Mouse (Mus musculus): ENCODE data around the gene Frat1. TPM values are rescaled to one million over a fixed set of nuclear protein-coding genes. Genes with fewer than 3 reads are reported as not detected.
A peak's percentile ranks its signal among the peaks of the same experiment; 100 is the strongest.

Frat1 gene
- polyA plus RNA-seq, 1 experiment: 25.1 TPM

DNA sequence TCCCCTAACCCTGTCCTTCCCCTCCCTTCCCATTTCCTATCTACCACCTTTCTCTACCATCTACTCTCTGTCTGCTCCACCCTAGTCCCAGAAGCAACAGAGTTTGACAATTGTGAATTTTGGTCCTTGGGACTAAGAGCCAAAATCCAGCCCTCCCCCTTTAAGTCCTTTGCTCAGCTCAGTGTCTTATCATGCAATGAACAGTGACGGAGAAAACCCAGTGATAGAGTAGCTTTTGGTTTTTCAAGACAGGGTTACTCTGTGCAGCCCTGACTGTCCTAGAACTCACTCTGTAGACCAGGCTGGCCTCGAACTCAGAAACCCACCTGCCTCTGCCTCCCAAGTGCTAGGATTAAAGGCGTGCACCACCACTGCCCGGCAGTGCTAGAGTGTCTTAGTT, 16.4 kb upstream of the Frat1 start:
- no peaks in the 10 kb centered on the region for H3K27me3 ChIP-seq (replicated peaks)
- no peak overlapping the region for H3K4me3 ChIP-seq (replicated peaks)
- peaks cover 8% of the 10 kb centered on the region for H3K9me3 ChIP-seq
- H3K4me1 ChIP-seq: peaks cover 83% of the 10 kb centered on the region
- TF ChIP-seq FLI1 (IDR thresholded peaks at IDR 0.05; ENCODE audit: low read length) (no peak), GATA1 (IDR thresholded peaks at IDR 0.05; ENCODE audit: borderline replicate concordance, low read length) (no peak)
- peaks cover 6% of the 10 kb centered on the region for H3K36me3 ChIP-seq (replicated peaks; ENCODE audit: low read length)

DNA sequence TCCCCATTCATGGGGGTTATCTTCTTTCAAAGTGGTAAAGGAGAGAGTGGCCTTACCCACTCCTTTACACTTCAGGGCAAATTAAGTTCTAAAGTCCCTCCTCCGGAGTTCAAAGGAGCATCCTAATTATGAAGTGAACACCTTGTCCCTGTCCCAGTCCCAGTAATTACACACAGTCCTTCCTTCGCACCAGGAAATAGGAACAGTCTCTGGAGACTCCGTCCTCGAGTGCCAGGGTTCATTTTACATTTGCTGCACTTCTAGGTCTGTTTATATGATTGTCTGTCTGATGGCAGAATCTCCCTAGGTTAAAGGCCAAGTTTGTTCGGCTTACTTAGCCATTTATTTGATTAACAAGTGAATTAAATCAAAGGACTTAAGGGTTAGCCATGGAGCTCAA, 13.4 kb upstream of the Frat1 start:
- Histone ChIP-seq H3K36me3 (replicated peaks; ENCODE audit: low read length) (peaks cover 6% of the 10 kb centered on the region), H3K4me1 (peaks cover 87% of the 10 kb centered on the region), H3K27me3 (replicated peaks) (no peaks in the 10 kb centered on the region), H3K4me3 (replicated peaks) (no peak overlapping the region), H3K9me3 (peaks cover 8% of the 10 kb centered on the region)
- TF ChIP-seq GATA1 (IDR thresholded peaks at IDR 0.05; ENCODE audit: borderline replicate concordance, low read length) (no peak), FLI1 (IDR thresholded peaks at IDR 0.05; ENCODE audit: low read length) (no peak)

DNA sequence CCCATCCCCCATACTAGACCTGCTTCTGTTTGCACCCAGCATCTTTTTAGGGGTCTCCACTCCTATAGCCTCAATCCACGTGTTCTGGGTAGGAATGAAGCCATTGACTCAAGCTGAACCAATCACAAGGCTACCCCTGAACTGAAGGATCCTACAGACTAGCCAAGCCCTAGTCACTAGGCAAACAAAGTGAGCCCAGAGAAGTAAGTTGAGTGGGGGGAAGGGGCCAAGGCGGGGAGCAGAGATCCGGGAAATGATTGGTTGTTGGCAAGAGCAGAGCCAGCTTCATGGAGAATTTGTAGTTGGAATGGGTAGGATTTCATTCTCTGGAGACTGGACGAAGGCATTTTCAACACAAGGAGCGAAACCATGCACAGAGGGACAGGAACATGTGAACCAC, 12.9 kb upstream of the Frat1 start:
- H3K36me3 ChIP-seq (replicated peaks; ENCODE audit: low read length): peaks cover 6% of the 10 kb centered on the region
- peaks cover 8% of the 10 kb centered on the region for H3K9me3 ChIP-seq
- TF ChIP-seq GATA1 (IDR thresholded peaks at IDR 0.05; ENCODE audit: borderline replicate concordance, low read length): no peak
- no peak for TF ChIP-seq FLI1 (IDR thresholded peaks at IDR 0.05; ENCODE audit: low read length)
- H3K27me3 ChIP-seq (replicated peaks): no peaks in the 10 kb centered on the region
- H3K4me3 ChIP-seq (replicated peaks): no peak overlapping the region
- peaks cover 86% of the 10 kb centered on the region for H3K4me1 ChIP-seq

DNA sequence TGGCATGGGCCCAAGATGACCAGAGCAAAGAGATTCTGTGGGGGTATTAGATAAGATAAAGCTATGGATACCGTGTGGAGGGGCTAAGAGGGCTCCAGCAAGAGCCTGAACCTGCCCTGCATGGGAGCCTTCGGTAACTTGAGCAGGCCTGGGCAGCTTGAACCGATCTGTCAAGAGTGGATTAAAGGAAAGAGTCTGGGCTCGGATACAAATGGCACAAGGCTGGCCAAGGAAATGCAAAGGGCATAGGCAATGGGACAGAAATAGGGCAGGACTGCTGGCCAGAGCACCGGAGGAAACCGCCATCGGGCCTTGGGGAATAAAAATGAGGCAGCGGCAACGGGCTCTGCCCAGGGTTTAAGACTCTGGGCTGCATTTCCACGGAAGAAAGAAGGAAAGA, 12.4 kb upstream of the Frat1 start:
- TF ChIP-seq FLI1 (IDR thresholded peaks at IDR 0.05; ENCODE audit: low read length): no peak
- Histone ChIP-seq H3K9me3 (peaks cover 8% of the 10 kb centered on the region), H3K4me3 (replicated peaks) (no peak overlapping the region), H3K4me1 (peaks cover 84% of the 10 kb centered on the region), H3K27me3 (replicated peaks) (no peaks in the 10 kb centered on the region), H3K36me3 (replicated peaks; ENCODE audit: low read length) (peaks cover 6% of the 10 kb centered on the region)

DNA sequence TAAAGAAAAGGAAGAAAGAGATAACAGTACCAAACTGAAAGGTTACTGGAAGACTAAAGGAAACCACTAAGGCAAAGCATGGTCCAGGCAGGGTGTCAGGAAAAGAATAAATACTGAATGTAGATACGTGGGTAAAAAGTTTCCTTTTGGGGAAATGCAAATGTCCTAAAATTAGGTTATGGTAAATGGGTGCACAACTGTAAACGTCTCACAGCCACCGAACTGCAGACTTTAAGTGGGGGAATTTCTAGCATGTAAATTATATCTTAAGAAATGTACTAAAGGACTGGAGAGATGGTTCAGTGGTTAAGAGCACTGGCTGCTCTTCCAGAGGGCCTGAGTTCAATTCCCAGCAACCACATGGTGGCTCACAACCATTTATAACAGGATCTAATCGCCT, 11.0 kb upstream of the Frat1 start:
- Histone ChIP-seq H3K9me3 (peaks cover 5% of the 10 kb centered on the region), H3K36me3 (replicated peaks; ENCODE audit: low read length) (peaks cover 4% of the 10 kb centered on the region), H3K27me3 (replicated peaks) (no peaks in the 10 kb centered on the region), H3K4me3 (replicated peaks) (no peak overlapping the region), H3K4me1 (peaks cover 79% of the 10 kb centered on the region)
- TF ChIP-seq GATA1 (IDR thresholded peaks at IDR 0.05; ENCODE audit: borderline replicate concordance, low read length) (no peak), FLI1 (IDR thresholded peaks at IDR 0.05; ENCODE audit: low read length) (no peak)

DNA sequence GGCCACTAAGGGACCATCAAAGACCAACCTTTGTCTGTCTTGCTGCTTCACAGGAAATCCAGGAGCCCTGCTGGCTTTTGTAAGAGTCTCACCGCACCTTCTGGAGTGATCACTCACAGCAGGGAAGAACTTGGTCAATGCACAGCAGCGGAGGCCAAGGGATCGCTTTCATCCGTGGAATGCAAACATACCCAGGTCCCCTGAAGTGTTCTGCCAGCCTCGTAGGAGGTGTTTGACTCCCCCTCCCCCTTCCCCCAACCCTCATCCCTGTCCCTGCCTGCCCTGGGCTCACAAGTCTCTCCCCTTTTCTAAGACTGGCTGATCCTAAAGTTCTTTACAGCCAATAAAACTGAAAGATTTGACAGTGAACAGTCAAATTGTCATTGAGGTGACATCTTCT, 8.3 kb upstream of the Frat1 start:
- H3K27me3 ChIP-seq (replicated peaks): no peaks in the 10 kb centered on the region
- H3K4me1 ChIP-seq: peaks cover 84% of the 10 kb centered on the region
- H3K36me3 ChIP-seq (replicated peaks; ENCODE audit: low read length): no peaks in the 10 kb centered on the region
- H3K4me3 ChIP-seq (replicated peaks): no peak overlapping the region
- no peaks in the 10 kb centered on the region for H3K9me3 ChIP-seq
- TF ChIP-seq GATA1 (IDR thresholded peaks at IDR 0.05; ENCODE audit: borderline replicate concordance, low read length): no peak
- TF ChIP-seq FLI1 (IDR thresholded peaks at IDR 0.05; ENCODE audit: low read length): no peak

DNA sequence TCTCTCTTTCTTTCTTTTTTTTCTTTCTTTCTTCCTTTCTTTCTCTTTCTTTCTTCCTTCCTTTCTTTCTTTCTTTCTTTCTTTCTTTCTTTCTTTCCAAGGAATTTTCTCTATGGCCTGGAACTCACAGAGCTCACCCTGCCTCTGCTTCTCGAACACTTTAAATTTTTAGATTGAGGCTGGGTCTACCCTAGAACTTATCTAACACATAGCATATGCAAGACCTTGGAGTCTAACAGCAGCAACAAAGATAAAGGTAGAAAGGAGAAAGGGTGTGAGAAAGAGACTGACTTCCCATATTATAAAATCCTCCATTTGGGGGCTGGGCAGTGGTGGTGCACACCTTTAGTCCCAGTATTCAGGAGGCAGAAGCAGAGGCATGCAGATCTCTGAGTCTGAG, 7.2 kb upstream of the Frat1 start:
- Histone ChIP-seq H3K27me3 (replicated peaks) (no peaks in the 10 kb centered on the region), H3K9me3 (no peaks in the 10 kb centered on the region), H3K4me3 (replicated peaks) (no peak overlapping the region), H3K36me3 (replicated peaks; ENCODE audit: low read length) (no peaks in the 10 kb centered on the region), H3K4me1 (peaks cover 74% of the 10 kb centered on the region)
- no peak for TF ChIP-seq FLI1 (IDR thresholded peaks at IDR 0.05; ENCODE audit: low read length)
- TF ChIP-seq GATA1 (IDR thresholded peaks at IDR 0.05; ENCODE audit: borderline replicate concordance, low read length): no peak

DNA sequence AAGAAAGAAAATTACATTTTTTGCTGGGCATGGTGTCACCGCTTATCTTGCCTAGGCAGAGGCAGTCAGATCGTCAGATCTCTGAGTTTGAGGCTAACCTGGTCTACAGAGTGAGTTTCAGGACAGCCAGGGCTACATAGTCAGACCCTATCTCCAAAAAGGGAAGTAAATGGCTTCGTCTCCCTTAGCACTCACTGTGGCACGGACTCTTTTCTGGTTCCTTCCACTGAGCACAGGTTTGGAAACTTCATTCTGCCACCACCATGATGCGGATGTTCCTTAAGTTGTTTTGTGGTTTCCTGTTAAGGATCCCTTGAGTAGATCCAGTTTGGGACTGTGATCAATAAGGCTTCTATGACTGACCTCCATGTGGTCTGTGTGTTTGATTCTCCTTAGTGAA, 4.8 kb upstream of the Frat1 start:
- Histone ChIP-seq H3K36me3 (replicated peaks; ENCODE audit: low read length) (no peaks in the 10 kb centered on the region), H3K27me3 (replicated peaks) (no peaks in the 10 kb centered on the region), H3K9me3 (no peaks in the 10 kb centered on the region), H3K4me1 (peaks cover 55% of the 10 kb centered on the region), H3K4me3 (replicated peaks) (peak overlapping the region; percentile 1)
- TF ChIP-seq FLI1 (IDR thresholded peaks at IDR 0.05; ENCODE audit: low read length): no peak

DNA sequence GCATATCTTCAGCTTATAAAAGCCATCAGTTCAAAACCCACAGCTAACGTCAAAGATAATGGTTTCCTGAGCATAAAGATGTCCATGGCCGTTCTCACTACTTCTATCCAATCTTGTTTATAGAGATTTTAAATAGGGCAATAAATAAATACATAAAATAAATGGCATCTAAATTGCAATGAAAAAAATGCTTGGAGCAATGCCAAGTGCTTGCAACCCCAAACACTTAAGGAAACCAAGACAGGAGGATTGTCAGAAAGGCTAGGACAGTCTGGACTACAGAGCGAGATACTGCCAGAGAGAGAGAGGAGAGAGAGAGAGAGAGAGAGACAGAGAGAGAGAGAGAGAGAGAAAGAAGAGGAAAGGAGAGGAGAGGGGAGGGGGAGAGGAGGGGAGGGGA, 3.2 kb upstream of the Frat1 start:
- no peaks in the 10 kb centered on the region for H3K27me3 ChIP-seq (replicated peaks)
- H3K36me3 ChIP-seq (replicated peaks; ENCODE audit: low read length): peaks cover 2% of the 10 kb centered on the region
- no peaks in the 10 kb centered on the region for H3K9me3 ChIP-seq
- peaks cover 46% of the 10 kb centered on the region for H3K4me1 ChIP-seq
- no peak for TF ChIP-seq FLI1 (IDR thresholded peaks at IDR 0.05; ENCODE audit: low read length)
- no peak for TF ChIP-seq GATA1 (IDR thresholded peaks at IDR 0.05; ENCODE audit: borderline replicate concordance, low read length)
- no peak overlapping the region for H3K4me3 ChIP-seq (replicated peaks)

DNA sequence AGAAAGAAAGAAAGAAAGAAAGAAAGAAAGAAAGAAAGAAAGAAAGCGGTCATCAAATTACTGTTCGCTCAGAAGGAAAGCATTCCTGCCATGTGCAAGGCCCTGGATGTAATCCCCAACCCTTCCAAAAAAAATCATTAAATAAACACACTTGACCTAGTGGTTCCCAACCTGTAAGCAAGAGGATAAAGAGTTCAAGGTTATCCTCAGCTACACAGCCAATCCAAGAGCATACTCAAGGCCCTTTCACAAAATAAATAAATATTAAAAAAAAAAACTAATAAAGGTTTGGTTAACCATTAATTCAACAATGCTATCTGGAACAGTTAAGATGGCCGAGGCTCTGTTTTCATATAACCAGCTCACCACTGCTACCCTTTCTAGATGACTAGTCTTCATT, 829 bp upstream of the Frat1 start:
- H3K4me1 ChIP-seq: peaks cover 59% of the 10 kb centered on the region
- peak overlapping the region; percentile 96 for H3K4me3 ChIP-seq (replicated peaks)
- H3K9me3 ChIP-seq: no peaks in the 10 kb centered on the region
- H3K27me3 ChIP-seq (replicated peaks): no peaks in the 10 kb centered on the region
- peaks cover 19% of the 10 kb centered on the region for H3K36me3 ChIP-seq (replicated peaks; ENCODE audit: low read length)
- TF ChIP-seq FLI1 (IDR thresholded peaks at IDR 0.05; ENCODE audit: low read length): no peak
- TF ChIP-seq GATA1 (IDR thresholded peaks at IDR 0.05; ENCODE audit: borderline replicate concordance, low read length): no peak
